Mouse (Mus musculus): ENCODE measurements around the gene Bag3. TPM values are rescaled to one million over a fixed set of nuclear protein-coding genes. Genes with fewer than 3 reads are reported as not detected.

Gene Bag3
- polyA plus RNA-seq, 1 experiment, result 58.6 TPM

- no peak for DNase-seq
- TF ChIP-seq POLR2A (IDR thresholded peaks at IDR 0.05; ENCODE audit: borderline replicate concordance, extremely low read depth, low read depth, low read length) (no peak), CTCF (IDR thresholded peaks at IDR 0.05; ENCODE audit: insufficient read depth, low read length) (no peak)
- H3K4me3 ChIP-seq (replicated peaks; ENCODE audit: extremely low read depth, low read depth, low read length), result no peak overlapping the region
- 74% methylated on average over 16 of the region's 16 CpGs for WGBS
- no peaks in the 10 kb centered on the region for H3K4me1 ChIP-seq (ENCODE audit: control insufficient read depth, insufficient read depth, low read length)
Measured at GRCm38 (mm10) chr7:128519316-128520050, 3.9 kb upstream of the Bag3 start.

DNA sequence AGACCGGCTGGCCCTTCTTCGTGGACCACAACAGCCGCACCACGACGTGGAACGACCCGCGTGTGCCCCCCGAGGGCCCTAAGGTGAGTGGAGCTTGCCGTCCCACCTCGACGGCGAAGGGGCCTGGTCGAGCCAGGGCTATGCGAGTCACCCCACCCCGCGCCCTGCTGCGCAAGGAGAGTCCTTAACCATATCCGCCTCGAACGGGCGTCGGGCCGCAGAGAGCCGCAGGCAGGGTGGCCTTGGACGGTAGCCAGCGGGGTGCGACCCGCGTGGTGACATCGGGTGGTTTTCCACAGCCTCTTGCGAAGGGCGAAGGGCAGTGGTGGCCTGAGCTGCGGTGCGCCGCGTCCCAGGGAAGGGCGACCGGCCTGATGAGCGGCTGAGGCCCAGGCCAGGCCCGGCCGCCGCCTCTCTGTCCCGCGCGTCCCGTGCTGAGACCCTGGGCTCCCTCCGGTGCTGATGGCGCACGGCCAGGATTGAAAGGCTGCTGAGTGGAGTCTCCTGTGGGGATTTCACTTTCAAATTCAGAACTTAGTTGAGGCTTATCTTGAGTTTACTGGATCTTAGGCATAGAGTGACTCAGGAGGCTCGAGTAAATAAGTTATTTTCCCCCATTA lies 656 bp downstream of the Bag3 start:
- under 1% methylated on average over 51 of the region's 51 CpGs for WGBS
- Histone ChIP-seq H3K4me3 (replicated peaks; ENCODE audit: extremely low read depth, low read depth, low read length) (peak overlapping the region; percentile 83), H3K4me1 (ENCODE audit: control insufficient read depth, insufficient read depth, low read length) (peaks cover 10% of the 10 kb centered on the region)
- peak; percentile 64; the same call in 1 of the 2 replicates for TF ChIP-seq POLR2A (IDR thresholded peaks at IDR 0.05; ENCODE audit: borderline replicate concordance, extremely low read depth, low read depth, low read length)
- TF ChIP-seq CTCF (IDR thresholded peaks at IDR 0.05; ENCODE audit: insufficient read depth, low read length), result no peak
- peak; percentile 83 for DNase-seq

DNA sequence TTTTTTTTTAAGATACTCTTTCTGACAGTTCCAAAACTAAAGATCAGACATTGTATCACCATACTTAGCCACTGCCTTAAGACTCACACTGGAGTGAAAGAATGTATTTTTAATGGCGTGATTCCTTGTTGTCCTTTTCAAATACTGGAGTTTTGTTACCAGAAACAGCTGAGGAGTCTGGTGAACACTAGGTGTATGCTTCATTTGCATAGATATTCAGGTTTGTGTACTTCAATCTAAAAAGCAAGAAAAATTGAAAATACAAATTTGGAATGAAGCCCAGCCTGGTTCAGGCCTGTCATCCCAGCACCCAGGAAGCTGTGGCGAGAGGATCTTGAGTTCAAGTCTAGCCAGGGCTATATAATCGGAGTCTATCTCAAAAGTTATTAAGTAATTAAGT lies 1.2 kb downstream of the Bag3 start:
- no peak for DNase-seq
- 37% methylated on average over 3 of the region's 3 CpGs for WGBS
- peak overlapping the region; percentile 60 for H3K4me3 ChIP-seq (replicated peaks; ENCODE audit: extremely low read depth, low read depth, low read length)
- peaks cover 16% of the 10 kb centered on the region for H3K4me1 ChIP-seq (ENCODE audit: control insufficient read depth, insufficient read depth, low read length)
- TF ChIP-seq CTCF (IDR thresholded peaks at IDR 0.05; ENCODE audit: insufficient read depth, low read length) (no peak), POLR2A (IDR thresholded peaks at IDR 0.05; ENCODE audit: borderline replicate concordance, extremely low read depth, low read depth, low read length) (no peak)

- no peak for TF ChIP-seq CTCF (IDR thresholded peaks at IDR 0.05; ENCODE audit: insufficient read depth, low read length)
- no peak for TF ChIP-seq POLR2A (IDR thresholded peaks at IDR 0.05; ENCODE audit: borderline replicate concordance, extremely low read depth, low read depth, low read length)
- 48% methylated on average over 6 of the region's 6 CpGs for WGBS
- H3K4me3 ChIP-seq (replicated peaks; ENCODE audit: extremely low read depth, low read depth, low read length), result no peak overlapping the region
- H3K4me1 ChIP-seq (ENCODE audit: control insufficient read depth, insufficient read depth, low read length), result peaks cover 25% of the 10 kb centered on the region
- DNase-seq, result no peak
Measured at GRCm38 (mm10) chr7:128526611-128527010, 3.2 kb downstream of the Bag3 start.

DNA sequence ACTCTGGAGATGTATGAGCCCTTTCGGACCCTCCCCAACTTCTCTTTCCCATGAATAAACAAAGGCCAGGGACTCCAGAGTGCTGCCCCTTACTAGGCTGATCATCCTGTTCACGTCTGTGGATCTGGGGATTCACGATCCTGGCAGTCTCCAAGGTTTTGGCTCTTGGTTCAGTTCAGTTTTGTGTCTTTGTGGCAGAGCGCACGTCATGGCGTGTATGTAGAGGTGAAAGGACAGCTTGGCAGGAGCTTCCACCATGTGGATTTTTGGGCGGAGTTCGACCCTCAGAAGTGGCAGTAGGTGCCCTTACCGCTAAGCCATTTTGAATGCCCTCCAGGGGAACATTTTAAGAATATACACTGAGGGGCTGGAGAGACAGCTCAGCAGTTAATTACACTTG lies 5.2 kb downstream of the Bag3 start:
- 56% methylated on average over 9 of the region's 9 CpGs for WGBS
- H3K4me3 ChIP-seq (replicated peaks; ENCODE audit: extremely low read depth, low read depth, low read length), result no peak overlapping the region
- TF ChIP-seq CTCF (IDR thresholded peaks at IDR 0.05; ENCODE audit: insufficient read depth, low read length) (no peak), POLR2A (IDR thresholded peaks at IDR 0.05; ENCODE audit: borderline replicate concordance, extremely low read depth, low read depth, low read length) (no peak)
- H3K4me1 ChIP-seq (ENCODE audit: control insufficient read depth, insufficient read depth, low read length), result peaks cover 36% of the 10 kb centered on the region
- DNase-seq, result no peak

- no peak overlapping the region for H3K4me3 ChIP-seq (replicated peaks; ENCODE audit: extremely low read depth, low read depth, low read length)
- no peak for DNase-seq
- TF ChIP-seq CTCF (IDR thresholded peaks at IDR 0.05; ENCODE audit: insufficient read depth, low read length) (no peak), POLR2A (IDR thresholded peaks at IDR 0.05; ENCODE audit: borderline replicate concordance, extremely low read depth, low read depth, low read length) (no peak)
- 47% methylated on average over 6 of the region's 6 CpGs for WGBS
- H3K4me1 ChIP-seq (ENCODE audit: control insufficient read depth, insufficient read depth, low read length), result peaks cover 39% of the 10 kb centered on the region
Measured at GRCm38 (mm10) chr7:128529126-128529525, 5.7 kb downstream of the Bag3 start.

DNA sequence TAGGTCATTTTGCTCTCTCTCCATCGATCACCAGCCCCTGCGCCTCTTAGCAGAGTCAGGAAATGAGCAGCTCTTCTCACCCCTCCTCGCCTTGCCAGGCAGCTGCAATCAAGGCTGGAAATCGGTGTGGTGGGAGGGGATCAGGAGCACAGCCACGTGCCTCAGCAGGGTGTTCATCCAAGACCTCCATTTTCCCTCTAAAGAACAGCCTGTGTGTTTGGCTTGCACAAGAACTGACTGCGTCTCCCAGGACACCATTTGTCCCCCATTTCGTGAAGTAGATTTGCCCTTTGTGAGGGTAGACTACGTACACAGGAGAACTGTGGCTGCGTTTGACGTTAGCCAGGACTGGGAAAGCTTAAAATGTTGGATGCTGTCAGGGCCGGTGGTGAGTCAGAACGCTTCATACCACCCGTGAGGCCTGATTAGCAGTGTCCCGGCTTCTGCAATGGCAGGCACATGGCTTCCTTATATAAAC lies 6.2 kb downstream of the Bag3 start:
- Histone ChIP-seq H3K4me3 (replicated peaks; ENCODE audit: extremely low read depth, low read depth, low read length) (no peak overlapping the region), H3K4me1 (ENCODE audit: control insufficient read depth, insufficient read depth, low read length) (peaks cover 39% of the 10 kb centered on the region)
- WGBS, result 29% methylated on average over 14 of the region's 14 CpGs
- peak; percentile 41 for DNase-seq
- TF ChIP-seq CTCF (IDR thresholded peaks at IDR 0.05; ENCODE audit: insufficient read depth, low read length), result no peak
- no peak for TF ChIP-seq POLR2A (IDR thresholded peaks at IDR 0.05; ENCODE audit: borderline replicate concordance, extremely low read depth, low read depth, low read length)

DNA sequence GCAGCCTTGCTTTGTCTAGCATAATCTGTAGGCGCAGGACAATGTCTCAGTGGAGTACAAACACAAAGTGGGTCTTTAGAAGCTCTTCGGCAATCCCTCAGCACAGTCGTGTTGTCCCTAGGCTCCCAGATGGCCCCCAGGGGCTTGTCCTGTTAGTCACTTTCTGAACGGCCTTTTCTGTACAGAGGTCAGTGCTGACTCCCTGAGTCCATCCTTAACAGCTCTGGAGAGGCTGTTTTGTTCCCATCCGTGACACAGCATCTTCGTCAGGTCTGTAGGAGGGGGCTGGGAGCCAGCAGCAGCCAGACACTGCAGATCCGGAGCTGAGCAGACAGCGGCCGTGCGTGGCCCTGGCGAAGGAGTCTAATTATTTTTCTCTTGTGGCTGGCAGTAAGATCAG lies 7.6 kb downstream of the Bag3 start:
- no peak for DNase-seq
- H3K4me1 ChIP-seq (ENCODE audit: control insufficient read depth, insufficient read depth, low read length), result peaks cover 48% of the 10 kb centered on the region
- 45% methylated on average over 11 of the region's 11 CpGs for WGBS

GRCm38 (mm10) chr7:128531929-128532328 lies 8.5 kb downstream of the Bag3 start:
- WGBS, result 3% methylated on average over 6 of the region's 6 CpGs

More for the DNA sequence above, 7.6 kb downstream of the Bag3 start:
- H3K4me3 ChIP-seq (replicated peaks; ENCODE audit: extremely low read depth, low read depth, low read length), result no peak overlapping the region
- TF ChIP-seq CTCF (IDR thresholded peaks at IDR 0.05; ENCODE audit: insufficient read depth, low read length) (no peak), POLR2A (IDR thresholded peaks at IDR 0.05; ENCODE audit: borderline replicate concordance, extremely low read depth, low read depth, low read length) (no peak)

More at GRCm38 (mm10) chr7:128531929-128532328, 8.5 kb downstream of the Bag3 start:
- H3K4me3 ChIP-seq (replicated peaks; ENCODE audit: extremely low read depth, low read depth, low read length), result no peak overlapping the region
- TF ChIP-seq CTCF (IDR thresholded peaks at IDR 0.05; ENCODE audit: insufficient read depth, low read length) (no peak), POLR2A (IDR thresholded peaks at IDR 0.05; ENCODE audit: borderline replicate concordance, extremely low read depth, low read depth, low read length) (no peak)
- H3K4me1 ChIP-seq (ENCODE audit: control insufficient read depth, insufficient read depth, low read length), result peaks cover 48% of the 10 kb centered on the region
- DNase-seq, result peak; percentile 48
